Mouse (Mus musculus) adrenal gland, adult (tissue): ENCODE data around the gene Astn2.

Experiments used
- DNase-seq, 2 experiments: peaks; one replicate each; pipeline ENCODE4 v3.0.0; 2022 to 2023; ENCODE audit warnings: low spot score in 1 of 2; ENCODE audit not compliant: inconsistent age in 2 of 2

Gene Astn2

GRCm38 (mm10) chr4:66312733-66313132, 91.7 kb downstream of the Astn2 start:
- DNase-seq = no peak

- DNase-seq = no peak
These were observed 93.9 kb downstream of the Astn2 start for GRCm38 (mm10) chr4:66310315-66311020.

- DNase-seq = no peak
These were observed 98.0 kb downstream of the Astn2 start for GRCm38 (mm10) chr4:66306377-66306776.

GRCm38 (mm10) chr4:66302686-66303310, 101.6 kb downstream of the Astn2 start:
- DNase-seq = peak; percentile 14 to 49

- no peak for DNase-seq
These were observed 119.4 kb downstream of the Astn2 start for GRCm38 (mm10) chr4:66285034-66285433.

- no peak for DNase-seq
These were observed 128.3 kb downstream of the Astn2 start for GRCm38 (mm10) chr4:66276096-66276495.

- DNase-seq = no peak
These were observed 132.8 kb downstream of the Astn2 start for GRCm38 (mm10) chr4:66271550-66272117.

GRCm38 (mm10) chr4:66264031-66264430, 140.4 kb downstream of the Astn2 start:
- no peak for DNase-seq

GRCm38 (mm10) chr4:66261276-66261675, 143.1 kb downstream of the Astn2 start:
- no peak for DNase-seq

- DNase-seq = no peak
These were observed 145.5 kb downstream of the Astn2 start for GRCm38 (mm10) chr4:66258905-66259304.

GRCm38 (mm10) chr4:66254695-66255492, 149.5 kb downstream of the Astn2 start:
- peak in 1 of 2 experiments; percentile 21 for DNase-seq

GRCm38 (mm10) chr4:66248521-66248920, 155.9 kb downstream of the Astn2 start:
- no peak for DNase-seq

- no peak for DNase-seq
These were observed 161.7 kb downstream of the Astn2 start for GRCm38 (mm10) chr4:66242683-66243082.

GRCm38 (mm10) chr4:66232799-66233198, 171.6 kb downstream of the Astn2 start:
- no peak for DNase-seq

GRCm38 (mm10) chr4:66232350-66232749, 172.1 kb downstream of the Astn2 start:
- no peak for DNase-seq

- DNase-seq = no peak
These were observed 173.7 kb downstream of the Astn2 start for GRCm38 (mm10) chr4:66230735-66231134.

- DNase-seq = no peak
These were observed 181.7 kb downstream of the Astn2 start for GRCm38 (mm10) chr4:66222602-66223317.

- DNase-seq = no peak
These were observed 189.2 kb downstream of the Astn2 start for GRCm38 (mm10) chr4:66215170-66215618.

- no peak for DNase-seq
These were observed 214.8 kb downstream of the Astn2 start for GRCm38 (mm10) chr4:66189636-66190035.

- no peak for DNase-seq
These were observed 228.4 kb downstream of the Astn2 start for GRCm38 (mm10) chr4:66175887-66176533.
